Mouse (Mus musculus) heart, adult 9 months (tissue): ENCODE measurements around the gene Megf9.

Source experiments
- DNase-seq, 2 experiments: peaks; one replicate each; pipeline ENCODE4 v3.0.0; 2022; ENCODE audit warnings: low spot score in 2 of 2

The Megf9 gene

DNA sequence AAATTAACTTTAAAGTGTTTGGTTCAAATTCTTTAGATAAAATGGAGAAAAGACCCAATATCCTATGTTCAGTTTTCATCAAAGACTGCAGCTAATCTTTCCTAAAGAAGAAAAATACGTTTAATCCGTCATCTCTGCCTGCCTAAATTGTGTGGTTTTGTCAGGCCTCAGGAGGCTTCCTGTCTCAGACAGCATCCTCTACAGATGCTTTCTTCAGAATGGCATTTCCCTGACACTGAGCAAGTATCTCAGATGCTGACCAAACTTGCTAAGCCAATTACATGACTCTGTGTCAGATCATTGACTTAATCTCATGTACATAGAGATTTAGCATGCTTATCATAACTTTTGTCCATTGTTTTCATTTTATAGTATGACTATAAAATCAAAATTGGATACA lies 11.4 kb downstream of the Megf9 start:
- DNase-seq: no peak

DNA sequence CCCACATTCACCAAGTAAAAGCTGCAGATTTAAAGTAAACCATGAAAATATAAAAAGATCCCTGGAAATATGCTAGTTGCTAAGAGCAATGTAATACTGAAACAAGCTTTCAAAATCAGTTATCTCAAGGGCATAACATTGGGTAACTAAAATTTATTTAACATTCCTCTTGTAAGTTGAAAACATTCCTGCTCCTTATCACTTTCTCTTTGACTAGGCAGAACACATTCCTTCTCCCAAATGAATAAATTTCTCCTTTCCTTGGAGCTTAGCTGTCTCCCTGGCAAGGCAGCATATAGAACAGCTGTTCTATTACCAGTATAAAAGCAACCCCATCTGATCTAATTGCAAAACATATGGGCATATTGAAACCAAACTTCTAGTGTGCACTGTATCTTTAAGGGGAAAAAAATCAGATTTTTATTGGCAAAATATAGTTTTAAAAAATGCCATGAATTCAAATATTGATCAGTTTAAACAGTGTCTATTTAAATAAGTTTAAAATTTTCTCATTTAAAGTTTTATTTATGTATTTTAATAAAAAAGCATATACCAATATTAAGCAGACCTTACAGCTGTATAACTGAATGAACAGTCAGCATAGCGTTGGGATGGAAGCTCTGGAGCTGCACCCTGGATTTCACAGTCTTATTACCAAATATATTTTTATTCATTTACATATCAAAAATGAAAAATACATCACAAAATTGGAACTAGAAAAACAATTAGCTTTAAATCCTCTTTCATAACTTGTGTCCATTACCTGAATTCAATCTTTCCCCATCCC lies 13.1 kb downstream of the Megf9 start:
- DNase-seq: no peak

DNA sequence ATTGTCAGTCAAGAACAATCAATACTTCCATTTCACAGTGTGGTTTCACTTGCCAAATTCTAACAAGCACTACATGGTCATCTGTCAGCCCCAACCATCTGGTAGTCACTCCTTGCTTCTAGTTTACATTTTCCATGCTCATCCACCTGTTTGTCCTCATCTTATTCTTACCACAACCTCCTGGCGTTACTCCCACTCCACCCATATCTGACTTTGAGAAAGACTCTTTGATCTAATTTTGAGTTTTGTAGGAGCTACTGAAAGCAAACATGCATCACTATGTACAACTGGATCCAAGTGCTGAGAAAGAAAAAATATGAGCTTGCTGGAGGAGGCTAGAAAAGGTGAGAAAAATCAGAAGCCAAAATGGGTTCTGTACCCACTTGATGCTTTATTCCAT lies 17.1 kb downstream of the Megf9 start:
- DNase-seq: no peak

DNA sequence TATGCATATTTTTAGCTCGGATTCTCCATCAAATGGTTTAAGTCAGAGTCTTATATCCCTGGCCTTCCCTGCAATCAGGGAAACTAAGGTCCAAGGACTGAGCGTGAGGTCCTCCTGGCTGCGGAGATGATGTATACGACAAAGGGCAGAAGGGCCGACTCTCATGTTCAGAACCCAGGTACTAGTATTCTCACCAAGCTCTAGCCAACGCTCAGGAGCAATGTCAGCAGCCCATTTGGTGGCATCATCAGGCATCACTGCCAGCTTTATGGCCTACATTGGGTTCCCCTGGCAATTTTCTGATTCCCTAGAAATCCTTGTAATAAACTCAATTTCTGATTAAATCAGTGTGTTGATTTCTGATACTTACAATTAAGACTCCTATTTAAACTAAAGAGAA lies 18.5 kb downstream of the Megf9 start:
- DNase-seq: no peak

DNA sequence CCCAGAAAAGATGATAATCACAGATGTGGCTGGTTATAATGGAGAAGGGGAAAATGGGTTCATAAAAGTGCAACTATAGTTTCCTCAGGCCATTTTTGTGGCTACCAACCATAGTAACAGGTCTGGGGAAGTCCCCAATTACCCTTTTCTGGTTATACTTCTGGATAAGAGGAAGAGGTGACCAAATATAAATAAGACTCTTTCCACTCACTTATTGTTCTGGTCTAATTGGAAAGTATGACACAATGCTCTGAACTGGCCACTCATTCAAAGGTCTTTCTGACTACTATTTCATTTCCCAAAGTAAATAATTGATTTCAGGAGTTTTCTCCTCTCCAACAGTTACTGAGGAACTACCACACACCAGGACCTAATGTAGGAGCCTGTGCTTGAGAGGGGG lies 19.3 kb downstream of the Megf9 start:
- no peak for DNase-seq

DNA sequence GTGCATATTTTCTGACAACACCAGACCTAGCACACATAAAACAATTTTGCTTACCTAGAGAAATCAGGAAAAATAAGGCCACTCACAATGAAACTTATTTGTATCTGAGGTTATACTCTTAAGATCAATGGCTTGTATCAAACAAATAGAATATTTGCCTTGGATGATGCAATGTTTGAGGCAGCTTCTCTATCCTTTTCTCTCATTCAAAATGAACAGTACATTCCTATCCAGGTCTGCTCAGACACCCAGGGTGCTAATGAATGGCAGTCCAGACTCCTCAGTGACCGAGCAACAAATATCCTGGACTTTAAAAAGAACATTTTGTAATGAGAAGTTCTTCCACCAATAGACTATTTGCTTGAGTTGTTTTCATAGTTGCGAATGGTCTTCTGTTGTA lies 24.8 kb downstream of the Megf9 start:
- no peak for DNase-seq

DNA sequence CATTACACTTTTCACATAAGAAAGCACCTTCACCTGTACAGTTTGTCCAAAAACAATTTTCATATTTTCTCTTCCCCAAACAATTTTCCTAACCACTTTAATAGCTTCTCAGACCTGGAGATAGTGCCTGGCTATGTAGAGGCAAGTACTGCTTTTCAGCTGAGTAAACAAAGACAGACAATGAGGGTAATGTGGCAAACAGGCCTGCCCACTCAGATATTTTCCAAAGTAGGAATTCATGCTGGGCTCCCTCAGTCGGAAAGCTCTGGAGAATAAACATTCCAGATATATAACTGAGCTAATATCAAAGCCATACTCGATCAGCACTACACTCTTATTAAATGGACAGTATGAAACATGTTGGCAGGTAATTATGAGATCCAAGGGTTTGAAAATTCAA lies 25.2 kb downstream of the Megf9 start:
- no peak for DNase-seq

DNA sequence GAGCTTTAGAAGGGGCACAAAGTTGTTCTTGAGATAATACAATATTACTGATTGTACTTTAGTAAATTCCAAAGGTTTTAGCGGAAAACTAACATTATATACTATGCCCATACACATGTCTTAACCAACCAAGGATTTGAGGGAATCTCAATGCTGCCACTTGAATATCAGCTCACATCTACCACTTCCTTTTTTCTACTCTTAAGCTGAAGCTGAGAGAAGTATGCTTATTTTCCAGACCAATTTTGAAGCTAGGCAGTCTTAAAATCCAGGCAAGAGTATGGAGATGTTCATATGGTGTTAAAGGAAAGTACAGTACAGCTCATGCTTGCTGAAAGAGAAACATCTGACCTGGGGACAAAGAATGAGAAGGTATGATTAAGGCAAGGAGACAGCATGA lies 26.6 kb downstream of the Megf9 start:
- no peak for DNase-seq

DNA sequence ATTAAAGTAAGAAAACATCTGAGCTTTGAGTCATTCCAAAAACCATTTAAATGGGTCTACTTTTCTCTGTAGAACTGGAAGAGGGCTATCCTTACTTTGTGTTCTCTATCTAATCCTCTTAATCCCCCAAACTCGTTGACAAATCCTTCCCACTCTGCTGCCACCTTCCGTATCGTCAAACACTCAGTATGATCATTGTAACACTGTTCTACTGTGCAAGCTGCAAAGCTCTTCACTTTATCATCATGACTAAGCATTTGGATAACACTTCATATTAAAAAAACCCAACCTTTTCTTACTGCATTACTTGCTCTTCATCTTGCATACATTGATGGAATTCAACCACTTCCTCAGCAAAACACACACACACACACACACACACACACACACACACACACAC lies 28.8 kb downstream of the Megf9 start:
- no peak for DNase-seq

DNA sequence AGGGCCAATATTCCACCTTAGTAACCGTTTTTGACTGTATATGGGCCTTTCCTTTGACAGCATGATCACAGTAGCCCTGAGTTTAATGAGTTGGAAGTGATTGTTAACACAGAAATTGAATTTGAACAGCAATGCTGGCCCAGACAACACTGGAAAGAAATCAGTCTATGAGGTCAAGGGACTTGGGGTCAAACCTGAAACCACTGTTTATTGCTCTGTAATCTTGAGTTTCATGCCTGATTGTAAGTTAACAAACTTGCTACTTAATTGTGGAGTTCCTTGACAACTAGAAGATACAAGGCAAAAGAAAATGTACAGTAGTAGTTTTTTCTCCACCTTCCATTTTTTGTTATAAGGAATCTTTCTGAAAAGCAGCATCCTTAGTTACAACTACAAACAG lies 31.0 kb downstream of the Megf9 start:
- DNase-seq: no peak

DNA sequence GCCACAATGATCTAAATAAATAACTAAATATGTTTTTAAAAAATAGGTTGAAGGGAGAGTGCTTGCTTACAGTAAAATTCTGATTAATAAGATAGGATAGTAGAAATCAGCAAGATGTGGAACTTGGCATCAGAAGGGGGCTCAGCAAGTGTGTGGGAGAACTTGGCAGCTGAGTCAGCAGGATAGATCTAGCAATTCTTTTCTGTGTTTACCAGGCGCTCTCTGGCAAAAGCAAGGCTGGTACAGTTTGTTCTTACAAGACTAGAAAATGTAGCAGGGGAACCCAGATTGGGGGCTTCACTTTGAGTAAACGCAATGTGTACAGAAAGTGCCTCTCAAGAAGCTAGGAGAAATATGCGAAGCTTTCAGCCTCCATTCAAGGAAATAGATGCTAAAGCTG lies 35.5 kb downstream of the Megf9 start:
- no peak for DNase-seq

DNA sequence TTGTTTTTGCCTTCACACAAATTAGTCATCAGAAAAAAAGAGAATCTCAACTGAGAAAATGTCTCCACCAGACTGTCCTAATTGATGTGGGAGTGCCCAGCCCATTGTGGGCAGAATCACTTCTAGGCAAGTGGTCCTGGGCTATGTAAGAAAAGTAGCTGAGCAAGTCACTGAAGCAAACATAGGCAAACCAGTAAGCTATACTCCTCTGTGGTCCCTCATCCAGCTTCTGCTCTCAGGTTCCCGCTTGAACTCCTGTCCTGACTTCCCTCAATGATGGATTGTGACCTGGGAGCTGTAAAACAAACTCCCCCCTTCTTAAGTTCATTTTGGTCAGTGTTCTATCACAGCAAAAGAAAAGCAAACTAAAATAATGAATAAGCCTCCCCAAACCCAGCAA lies 37.8 kb downstream of the Megf9 start:
- DNase-seq: no peak

DNA sequence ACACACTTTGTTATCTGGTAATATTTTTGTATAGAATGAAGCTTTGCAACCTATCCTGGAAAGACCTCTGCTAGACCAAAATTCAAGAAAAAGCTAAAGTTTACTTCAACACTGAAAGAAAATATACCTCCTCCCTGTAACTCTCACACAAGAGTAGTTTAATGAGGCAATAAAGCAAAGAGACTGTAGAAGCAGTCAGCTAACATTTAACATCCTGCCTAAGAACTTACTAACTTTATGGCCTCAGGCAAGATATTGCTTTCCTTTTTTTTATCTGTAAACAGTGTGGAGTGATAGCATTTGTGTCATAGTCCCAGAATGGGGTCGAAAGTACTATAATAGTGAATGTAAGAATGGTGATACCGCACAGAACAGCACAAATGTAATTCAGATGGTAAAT lies 45.0 kb downstream of the Megf9 start:
- DNase-seq: no peak

DNA sequence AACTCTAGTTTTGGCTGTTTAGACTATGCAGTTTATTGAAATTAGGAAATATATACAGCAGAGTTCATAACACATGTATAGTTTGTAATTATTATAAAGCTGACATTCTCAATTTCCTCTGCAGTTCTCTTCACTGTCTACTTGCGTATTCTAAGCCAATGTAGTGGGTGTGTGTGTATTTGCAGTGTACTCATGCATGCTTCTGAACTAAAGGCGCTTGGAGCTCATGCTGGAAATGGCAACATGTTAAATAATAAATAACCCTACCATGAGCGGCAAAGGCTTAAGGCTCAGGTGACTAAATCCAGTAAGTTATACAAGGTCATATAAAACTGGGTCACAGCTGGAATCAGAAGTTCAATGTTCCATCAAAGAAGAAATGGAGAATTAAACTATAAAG lies 46.4 kb downstream of the Megf9 start:
- no peak for DNase-seq

DNA sequence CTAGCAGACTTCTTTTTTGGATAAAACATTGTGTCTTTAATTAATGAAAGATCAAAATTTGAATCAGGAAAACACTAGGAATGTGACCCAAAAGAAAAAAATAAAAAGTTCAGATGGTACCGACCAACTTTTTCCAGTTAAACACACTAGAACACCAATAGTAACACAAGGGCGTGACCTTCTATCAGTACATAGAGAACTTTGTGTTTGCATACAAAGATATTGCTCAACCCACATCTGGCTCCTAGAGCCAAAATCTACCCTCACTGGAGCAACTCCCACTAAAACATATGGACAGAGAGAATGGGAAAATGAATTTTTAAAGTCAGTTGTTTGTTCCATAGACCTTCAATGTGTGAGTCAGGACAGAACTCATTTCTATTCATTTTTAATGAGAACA lies 50.7 kb downstream of the Megf9 start:
- DNase-seq: no peak

DNA sequence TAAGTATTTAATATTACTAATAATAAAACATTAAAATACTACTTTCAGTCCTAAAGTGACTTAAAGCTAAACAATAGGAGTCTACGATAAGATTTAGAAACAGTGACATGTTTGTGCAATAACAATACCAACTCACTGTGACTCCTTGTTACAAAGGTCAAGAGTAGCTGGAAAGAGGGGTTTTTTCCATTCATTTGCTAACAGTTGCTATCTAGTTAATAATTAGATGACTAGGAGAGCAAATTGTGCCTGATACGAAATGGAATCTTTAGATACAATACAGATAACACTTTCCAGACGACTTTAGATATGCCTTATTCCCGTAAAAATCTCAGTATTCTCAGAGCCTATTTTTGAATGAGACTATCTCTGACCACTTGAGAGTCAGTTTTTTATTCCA lies 52.9 kb downstream of the Megf9 start:
- DNase-seq: no peak

DNA sequence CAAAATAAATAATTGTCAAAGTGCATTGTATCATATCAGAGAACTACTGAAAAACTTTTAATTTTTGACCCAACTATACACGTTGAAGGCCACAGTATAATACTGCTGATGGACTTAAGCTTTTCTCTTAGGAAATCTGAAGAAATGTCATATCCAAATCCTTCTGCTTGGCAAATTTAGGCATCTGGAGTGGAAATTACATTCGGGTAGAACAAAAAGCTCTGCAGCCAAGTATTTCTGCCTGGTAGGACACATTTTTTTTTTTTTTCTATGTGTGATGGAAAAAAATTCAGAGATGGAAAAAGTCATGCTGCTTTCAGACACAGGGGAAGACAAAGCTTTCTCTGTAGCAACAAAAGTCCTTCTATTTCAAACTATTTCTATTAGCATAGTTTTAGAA lies 63.4 kb downstream of the Megf9 start:
- no peak for DNase-seq

DNA sequence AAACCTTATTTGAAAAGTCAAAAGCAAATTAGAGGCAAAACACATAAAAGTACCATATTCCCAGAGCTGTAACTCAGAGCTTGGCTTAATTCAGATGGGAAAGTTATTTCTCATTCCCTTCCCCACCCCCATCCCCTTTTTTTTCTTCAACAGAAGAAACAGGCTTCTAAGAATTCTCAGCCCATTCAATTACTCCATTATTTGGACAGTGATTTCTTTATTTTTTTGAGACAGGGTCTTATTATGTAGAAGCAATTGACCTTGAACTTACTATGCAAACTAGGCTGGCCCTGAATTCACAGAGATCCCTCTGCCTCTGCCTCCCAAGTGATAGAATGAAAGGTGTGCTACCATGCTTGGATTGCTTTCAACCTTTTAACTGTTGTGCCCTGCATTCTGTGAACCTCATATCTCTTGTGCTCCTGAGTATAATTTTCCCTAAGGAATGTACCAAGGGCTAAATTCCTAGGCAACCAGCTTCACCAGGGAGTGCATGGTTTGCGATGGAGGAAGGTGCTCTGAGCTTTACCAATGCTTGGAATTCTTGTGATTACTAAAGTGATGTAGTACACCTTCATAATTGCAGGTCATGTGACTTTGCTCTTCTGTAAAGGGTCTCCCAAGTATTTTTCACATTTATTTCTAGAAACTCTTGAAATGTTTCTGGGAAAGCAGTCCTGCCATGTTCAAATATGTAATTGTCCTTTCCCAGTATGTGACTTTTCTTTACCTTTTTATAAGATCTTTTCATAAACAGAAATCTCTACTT lies 68.7 kb downstream of the Megf9 start:
- DNase-seq: no peak

DNA sequence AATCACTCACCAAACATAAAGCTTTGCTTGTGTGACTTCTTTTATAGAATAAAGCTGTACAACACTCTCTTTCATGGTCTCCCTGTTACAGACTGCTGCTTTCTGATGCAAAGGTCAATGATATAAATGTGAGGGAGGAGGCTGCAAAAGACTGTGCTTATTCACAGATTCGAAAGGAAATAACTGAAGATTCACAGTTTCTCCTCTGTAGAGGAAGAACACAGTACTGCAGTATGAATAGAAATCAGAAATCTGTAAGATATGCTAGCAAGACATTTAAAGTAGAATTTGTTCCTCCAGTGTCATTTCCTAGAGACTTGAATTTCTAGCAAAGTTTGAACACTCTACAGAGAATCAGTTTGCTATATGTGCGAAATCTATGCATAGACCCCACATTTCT lies 71.5 kb downstream of the Megf9 start:
- DNase-seq: no peak

DNA sequence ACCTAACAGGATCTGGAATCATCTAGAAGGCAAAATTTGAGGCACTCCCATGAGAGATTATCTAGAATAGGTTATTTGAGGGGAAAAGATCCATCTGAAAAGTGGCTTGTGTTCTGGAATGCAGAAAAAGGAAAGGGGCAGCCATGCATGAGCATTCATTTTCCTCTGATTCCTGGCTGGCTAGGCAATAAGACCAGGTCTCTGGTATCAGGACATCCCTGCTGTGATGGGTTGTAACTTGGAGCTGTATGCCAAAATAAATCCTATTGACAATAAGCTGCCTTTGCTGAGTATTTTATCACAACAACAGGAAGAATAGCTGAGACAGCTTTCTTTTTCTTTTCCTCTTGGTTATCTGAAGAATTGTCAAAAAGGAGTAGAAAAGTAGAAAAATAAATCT lies 73.4 kb downstream of the Megf9 start:
- DNase-seq: no peak

DNA sequence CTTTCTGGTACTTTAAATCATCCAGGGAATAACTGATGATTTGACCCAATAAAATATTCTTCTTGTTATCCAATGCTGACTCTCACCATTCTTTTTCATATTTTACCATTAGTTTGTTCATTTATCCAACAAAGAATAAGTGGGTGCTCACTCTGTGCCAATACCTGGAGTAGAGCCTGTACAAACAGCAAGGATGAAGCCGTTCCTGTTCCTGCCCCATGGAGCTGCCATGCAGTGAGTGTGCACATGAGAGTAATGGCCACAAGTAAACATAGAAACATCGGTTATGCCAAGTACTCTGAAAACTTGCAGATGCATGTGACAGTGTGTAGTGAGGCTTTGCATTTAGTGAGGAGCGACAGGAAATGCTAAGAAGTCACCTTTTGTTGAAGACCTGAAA lies 82.6 kb downstream of the Megf9 start:
- DNase-seq: no peak

DNA sequence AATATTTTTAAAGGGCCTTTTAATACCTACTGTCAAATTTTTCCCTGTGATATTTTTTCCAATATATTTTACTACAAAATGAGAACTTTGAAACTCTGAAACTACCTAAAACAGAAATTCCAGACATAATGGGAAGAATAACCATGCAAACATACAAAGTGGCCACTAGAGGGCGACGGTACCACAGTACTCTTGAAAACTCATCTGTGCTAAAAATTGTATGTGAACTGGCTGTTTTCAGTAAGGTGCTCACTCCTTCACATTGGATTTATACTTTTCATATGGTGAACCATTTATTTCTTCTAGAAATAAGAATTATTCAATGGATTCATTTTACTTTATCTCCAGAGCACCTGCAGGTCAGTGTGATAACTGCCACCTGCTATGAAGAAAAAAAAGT lies 83.0 kb downstream of the Megf9 start:
- peak in 1 of 2 experiments; percentile 12 for DNase-seq

DNA sequence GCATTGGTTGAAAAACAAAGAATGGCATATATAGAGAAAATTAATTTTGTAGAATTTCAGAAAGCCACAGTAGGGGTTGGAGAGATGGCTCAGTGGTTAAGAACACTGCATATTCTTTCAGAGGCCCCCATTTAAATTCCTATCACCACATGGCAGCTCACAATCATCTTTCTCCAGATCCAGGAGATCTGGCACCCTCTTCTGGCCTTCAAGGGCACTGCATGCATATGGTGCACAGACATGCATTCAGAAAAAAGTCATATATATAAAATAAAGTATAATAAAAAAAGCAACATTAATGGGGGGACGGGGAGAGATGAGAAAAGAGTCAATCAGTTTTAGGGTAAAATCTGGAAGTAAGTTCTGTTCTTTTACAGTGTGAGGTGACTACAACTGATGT lies 85.1 kb downstream of the Megf9 start:
- DNase-seq: no peak

DNA sequence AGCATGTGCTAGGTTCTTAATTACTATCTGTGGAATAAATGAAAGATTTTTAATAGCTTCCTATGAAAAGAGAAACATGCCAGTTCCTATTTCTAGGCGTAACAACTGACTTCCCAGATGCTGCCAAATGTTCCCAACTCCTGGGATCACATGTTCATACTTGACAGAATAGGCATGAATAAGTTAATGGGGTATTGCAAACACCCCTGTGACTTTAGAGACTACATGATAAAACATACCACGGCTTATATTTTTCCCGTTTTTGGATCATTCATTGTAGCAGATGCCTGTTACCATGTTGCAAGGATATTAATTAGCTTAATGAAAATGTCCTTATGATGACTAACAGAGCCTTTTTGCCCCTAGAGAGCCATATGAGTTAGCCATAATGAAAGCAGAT lies 88.0 kb downstream of the Megf9 start:
- DNase-seq: no peak
